Mouse (Mus musculus) c-Kit-positive CD71-positive TER-119-negative erythroid progenitor cells, embryonic 14.5 days (primary cell): ENCODE measurements around the gene Slfn5.
A peak's percentile ranks its signal among the peaks of the same experiment; 100 is the strongest.
"Not testable (repeated sequence)": the region's sequence is repeated elsewhere in the genome, so short reads cannot be mapped to it uniquely, and the experiment has no call there.

Source experiments
- DNase-seq: peaks from one replicate; pipeline ENCODE4 v3.0.0-alpha.2; 2013; ENCODE audit warnings: low read depth

Slfn5 gene

DNA sequence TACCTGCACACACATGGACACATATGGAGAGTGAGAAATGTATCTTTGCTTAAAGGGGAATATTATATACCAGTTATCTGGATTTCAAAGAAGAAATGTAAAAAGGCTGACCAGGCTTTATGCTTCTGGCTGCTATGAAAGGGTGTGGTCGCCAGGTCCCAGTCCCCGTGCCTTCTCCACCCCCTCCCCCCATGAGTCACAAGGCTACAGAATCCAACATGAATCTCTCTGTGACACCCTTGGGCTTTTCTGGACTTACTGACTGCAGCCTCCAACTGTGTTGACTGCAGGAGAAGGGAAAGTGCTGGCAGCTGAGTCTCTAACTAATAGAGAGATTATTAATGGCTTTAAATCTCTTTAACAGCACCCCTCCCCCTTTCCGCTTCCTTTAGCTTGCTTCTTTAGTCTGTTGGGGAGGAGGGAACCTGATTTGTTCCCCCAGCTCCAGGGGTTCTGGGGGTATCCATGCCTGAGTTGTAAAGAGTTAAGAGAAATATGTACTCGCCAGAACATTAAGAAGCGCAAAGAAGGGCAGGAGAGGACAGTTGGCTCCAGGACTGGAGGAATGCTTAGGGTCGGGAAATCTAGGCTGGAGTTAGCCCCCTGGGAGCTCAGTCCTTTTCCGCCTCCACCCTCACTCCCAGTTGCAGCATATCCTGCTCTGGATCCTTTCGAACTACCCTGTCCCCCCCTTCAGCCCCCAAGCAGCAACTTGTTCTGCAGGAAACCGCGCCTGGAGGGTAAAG is at the start of gene Slfn5:
Slfn5 (plus strand) TSS at position 614 of the 746 bp plus-strand sequence.
- DNase-seq: no peak

DNA sequence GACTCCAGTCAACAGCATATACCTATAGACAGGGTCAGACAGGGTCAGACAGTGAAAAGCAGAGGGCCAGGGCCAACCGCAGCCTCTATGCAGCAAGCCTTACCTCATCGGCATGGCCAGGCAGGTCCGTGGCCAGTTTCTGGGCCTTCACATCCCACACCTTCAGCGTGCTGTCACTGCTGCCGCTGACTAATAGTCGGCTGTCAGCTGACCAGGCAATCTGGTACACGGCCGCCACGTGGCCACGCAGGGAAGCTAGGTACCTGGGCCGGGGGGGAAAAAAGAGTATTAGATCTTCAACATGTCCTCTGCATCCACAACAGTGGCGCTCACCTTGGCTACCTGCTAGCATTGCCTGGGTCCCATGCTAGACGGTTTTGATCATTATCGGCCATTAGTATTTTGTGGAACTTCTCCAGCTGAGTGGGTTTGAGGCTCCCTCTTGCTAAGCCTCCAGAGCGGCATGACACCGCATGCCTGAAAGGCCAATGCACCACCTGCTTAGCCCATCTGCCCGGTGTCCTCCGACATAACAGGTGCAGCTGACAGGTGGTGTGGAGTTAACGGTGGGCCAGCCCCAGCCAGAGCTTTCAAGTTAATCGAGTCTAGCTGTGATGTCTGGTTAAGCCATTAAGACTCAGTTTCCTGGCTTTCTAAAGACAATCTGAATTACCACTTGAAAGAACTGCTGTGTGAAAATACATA is 49.4 kb upstream of the Slfn5 start:
- no peak for DNase-seq

DNA sequence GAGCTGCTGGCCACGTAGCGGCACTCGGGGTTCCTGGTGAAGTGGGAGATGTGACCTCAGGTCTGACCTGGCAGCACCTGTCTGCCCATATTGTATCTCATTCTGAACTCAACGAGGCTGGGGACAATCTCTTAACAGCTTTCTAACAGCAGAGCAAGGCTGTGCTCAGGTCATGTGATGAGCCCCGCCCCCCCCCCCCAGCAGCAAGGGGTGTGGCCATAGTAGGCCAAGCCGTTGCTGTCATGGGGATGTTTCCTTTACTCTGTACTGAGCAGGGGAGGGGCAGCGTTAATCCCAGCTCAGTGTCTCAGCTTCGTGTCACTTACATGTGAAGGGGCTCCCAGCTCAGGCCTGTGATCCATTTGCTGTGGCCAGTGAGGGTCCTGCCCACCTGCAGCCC is 46.2 kb upstream of the Slfn5 start:
- no peak for DNase-seq

DNA sequence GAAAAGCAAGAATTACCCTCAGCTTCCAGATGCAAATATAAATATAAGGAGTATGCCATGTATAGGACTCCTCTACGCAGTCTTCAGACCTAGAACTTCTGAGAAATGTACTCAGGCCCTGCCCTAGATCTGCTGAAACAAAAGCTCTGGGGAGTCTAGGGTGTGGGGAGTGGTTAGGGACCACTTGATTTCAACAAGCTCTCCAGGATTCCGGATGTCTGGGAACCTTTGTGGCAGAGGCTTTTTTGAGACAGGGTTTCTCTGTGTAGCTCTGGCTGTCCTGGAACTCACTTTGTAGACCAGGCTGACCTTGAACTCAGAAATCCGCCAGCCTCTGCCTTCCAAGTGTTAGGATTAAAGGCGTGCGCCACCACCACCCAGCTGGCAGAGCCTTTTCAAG is 45.3 kb upstream of the Slfn5 start:
- no peak for DNase-seq

DNA sequence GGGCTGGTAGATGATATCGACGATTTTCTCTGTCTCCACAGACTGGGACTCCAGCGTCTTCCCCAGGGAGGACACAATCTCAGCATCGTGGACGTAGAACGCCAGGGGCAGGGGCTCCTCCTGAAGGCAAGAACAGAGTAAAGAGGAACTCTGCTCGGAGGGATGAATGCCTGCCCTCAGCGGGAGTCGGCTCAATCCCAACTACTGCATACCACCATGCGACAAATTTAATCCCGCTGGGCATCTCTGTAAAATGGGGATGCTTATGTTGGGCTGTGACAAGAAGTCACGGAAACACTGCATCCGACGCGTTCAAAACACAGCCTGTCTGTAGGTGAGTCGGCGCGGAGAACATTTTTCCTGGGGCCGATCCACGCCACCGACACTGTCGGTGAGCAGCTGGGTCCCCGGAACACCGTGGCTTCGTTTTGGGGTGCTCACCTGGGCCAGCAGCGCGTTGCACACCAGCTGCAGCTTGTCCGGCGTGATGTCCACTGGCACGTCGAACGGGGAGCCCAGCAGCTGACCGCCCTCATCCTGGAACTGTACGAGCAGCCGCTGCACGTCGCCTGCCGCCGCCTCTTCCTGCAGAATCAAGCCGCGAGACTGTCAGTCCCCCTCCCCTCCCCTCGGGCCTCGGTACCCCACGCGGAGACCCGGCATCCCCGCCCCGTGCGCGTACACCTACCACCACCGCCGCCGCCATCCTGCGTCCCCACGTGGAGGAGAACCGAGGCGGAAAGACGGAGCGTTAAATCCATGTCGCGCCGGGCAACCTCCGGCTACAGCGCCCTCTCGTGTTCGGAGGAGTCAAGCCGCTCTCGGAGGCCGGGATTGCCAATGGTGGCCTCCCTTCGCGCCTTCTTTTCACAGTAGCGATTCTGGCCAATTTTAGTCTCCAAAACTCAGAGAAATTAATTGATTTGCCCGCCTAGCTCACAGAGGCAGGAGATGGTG is 43.2 kb upstream of the Slfn5 start, which contains the start of gene Nle1:
Nle1 (minus strand) TSS at position 761 of the 957 bp plus-strand sequence.
- DNase-seq: peak; percentile 88

DNA sequence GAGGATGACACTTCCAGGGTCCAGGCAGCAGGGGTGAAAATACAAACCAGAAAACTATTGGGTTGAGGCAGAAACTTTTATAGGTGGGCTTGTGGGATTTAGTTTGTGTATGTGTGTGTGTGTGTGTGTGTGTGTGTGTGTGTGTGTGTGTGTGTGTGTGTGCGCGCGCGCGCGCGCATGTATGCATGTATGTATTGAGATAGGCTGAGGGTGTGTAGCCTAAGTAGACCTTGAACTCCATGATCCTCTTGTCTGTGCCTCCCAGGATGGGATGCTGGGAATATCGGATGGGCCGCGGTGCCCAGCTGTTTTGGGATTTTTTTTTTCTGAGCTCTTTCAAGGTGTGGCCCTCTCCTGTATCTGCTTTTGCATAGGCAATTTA is 42.5 kb upstream of the Slfn5 start:
- no peak for DNase-seq

DNA sequence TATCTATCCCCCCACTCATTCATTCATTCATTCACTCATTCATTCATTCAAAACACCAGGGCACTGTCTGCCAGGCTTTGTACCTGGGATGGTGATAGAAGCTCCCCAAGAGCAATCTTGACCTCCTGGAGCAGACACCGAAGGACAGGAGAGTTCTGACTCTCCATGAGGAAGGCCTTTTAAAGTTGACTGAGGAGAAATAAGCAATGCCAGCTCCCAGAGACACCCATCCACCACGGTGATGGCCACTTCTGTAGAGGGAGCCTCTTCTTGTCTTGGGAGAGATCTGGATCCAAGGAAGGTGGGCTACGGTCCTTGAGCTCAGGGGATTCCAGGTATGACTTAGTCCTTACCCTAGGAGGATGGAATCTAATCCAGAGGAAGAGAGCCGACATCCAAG is 40.9 kb upstream of the Slfn5 start, which contains the start of gene Unc45b:
Unc45b (plus strand) TSS at position 301 of the 400 bp plus-strand sequence.
- no peak for DNase-seq

DNA sequence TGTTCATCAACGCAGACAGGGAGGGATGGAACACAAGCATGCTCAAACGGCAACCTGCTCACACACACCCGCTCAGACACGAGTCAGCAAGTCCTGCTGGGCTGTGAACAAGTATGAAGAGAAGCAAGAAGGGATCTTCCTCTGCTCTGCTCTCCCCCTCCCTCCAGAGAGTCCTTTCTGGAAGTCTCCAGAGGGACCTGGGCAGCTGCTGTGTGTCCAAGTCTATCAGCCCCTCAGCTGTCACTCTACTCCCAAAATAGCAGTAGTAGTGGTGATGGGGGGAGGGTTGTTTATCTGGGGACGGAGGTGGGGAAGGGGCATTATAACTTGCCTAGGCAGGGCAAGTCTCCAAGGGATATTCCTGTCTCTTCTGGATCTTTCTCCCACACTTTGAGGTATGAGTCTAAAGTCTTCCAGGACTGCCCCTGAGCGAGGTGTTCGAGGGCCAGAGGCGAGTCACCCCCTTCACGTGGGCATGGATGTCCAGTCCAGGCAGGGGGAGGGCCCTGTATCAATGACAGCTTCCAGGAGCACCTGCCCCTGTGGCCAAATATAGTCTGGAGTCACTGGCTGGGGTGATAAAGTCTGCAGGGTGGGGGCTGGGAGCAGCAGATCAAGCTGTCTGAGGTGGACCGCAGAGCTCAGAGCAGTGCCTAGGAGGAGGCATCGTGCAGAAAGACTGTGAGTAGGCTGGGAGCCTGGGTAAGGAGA is 40.3 kb upstream of the Slfn5 start:
- DNase-seq: no peak

DNA sequence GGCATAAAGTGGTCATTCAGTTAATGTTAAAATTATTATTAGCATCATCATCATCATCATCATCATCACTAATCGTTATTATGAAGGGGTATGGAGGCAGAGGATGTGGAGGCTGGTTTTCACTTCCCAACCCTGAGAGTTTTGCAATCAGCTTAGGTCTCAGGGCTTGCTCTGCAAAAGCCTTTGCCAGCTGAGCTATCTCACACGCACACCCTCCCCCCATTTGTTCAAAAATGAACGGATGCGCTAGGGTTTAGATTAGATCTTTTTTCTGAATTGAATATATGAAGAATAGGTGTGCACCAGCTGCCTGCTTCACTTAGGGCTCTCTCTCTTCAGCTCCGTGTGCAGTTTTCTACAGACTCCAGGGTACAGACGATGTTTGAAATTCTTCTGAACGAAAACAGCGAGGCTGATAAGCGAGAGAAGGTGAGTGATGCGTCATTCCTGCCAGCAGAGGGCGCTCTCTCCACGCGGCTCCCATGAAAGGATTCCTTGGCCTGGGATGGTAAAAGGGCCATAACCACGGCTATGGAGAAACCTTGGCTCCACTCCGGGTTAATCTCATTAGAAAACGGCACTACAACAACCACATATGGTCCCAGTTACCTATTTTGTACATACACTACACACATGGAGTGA is 36.3 kb upstream of the Slfn5 start:
- peak; percentile 64 for DNase-seq

DNA sequence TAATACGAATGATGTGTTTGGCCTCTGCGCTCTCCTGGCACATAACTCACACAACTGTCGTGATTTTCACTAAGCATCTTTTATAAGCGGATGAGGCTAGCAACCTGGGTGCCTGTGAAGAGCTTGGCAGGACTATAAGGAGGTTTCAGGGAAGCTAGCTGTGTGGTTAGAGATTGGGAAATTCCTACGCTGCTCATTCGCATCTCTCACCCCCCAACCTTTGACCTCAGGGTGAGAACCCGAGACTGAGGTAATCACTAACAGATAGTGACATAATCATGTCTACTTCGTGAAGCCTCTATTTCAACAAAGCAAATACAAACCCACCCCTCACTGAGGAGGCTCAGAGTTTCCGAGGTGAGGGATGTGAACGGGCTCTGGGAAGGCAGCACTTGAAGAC is 30.4 kb upstream of the Slfn5 start:
- DNase-seq: no peak

DNA sequence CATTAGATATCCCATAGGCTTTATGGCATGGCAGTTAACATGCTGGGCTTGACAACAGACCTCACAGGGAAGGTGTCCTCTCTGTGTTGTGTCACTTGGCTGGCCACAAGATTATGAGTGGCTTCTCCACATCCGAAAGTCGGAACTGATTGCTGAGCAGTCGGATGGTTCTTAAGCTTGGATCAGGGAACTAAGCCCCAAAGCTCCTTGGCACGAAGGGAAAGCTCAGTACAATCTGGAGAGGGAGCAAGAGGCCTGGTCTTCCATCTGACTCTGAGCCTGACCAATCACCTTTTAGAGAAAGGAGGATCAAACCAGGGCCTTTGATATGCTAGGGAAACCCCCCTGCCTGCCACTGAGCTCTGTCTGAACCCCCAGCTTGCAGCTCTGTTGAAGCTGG is 29.5 kb upstream of the Slfn5 start:
- no peak for DNase-seq

DNA sequence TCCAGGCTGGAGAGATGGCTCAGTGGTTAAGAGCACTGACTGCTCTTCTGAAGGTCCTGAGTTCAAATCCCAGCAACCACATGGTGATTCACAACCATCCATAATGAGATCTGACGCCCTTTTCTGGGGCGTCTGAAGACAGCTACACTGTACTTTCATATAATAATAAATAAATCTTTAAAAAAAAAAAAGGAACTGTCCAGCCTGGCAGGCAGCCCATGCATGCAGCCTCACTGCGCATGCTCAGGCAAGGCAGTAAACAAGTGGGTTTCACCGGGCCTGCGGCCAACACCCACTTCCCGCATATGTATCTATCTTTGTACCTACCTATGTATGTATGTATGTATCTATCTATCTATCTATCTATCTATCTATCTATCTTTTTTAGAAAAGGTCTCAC is 27.2 kb upstream of the Slfn5 start:
- DNase-seq: not testable (repeated sequence)

DNA sequence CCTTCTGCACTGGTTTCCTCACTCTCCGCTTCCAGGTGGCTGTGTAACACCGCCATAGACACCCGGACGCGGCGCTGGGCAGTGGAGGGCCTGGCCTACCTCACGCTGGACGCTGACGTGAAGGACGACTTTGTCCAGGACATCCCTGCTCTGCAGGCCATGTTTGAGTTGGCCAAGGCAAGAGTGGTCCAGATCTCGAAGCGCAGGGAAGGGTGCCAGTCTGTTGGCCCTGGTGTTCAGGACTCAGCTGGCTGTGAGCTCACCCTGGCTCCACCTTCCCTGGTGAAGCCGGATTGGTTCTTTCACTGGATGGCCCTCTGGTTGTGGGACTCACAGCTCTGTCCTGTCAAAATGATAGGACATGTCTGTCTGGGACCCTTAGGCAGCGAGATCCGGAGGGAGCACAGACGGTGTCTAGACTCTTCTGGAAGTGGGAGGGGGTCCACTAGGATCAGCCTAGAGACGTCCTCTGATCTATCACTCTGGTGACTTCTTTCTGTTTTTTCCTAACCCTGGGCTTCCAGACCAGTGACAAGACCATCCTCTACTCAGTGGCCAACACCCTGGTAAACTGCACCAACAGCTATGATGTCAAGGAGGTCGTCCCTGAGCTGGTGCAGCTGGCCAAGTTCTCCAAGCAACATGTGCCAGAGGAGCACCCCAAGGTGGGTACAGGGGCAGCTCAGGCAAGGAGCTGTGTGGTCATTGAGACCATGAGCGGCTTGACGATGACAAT is 22.1 kb upstream of the Slfn5 start:
- no peak for DNase-seq

DNA sequence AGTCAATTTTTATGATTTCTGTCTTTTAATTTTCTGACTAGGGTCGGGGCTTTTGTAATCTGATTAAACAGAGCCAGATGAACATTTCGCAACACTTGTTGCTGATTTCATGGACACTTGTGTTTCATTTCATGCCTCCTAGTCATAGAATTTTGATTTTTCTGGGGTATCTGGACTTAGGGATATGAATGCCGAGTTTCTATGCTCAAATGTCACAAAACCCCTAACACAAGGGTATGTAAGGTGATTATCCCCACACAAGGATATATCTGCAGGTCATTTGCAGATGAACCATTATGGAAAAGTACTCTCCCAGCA is 21.6 kb upstream of the Slfn5 start:
- no peak for DNase-seq

DNA sequence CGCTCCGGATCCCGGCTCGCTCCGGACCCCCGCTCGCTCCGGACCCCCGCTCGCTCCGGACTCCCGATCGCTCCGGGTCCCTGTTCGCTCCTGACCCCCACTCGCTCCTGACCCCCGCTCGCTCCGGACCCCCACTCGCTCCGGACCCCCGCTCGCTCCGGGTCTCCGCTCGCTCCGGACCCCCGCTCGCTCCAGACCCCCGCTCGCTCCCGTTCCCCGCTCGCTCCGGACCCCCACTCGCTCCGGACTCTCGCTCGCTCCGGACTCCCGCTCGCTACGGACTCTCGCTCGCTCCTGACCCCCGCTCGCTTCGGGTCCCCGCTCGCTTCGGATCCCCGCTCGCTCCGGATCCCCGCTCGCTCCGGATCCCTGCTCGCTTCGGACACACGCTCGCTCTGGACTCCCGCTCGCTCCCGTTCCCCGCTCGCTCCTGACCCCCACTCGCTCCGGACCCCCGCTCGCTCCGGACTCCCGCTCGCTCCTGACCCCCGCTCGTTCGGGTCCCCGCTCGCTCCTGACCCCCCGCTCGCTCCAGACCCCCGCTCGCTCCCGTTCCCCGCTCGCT is 20.7 kb upstream of the Slfn5 start:
- DNase-seq: not testable (repeated sequence)

DNA sequence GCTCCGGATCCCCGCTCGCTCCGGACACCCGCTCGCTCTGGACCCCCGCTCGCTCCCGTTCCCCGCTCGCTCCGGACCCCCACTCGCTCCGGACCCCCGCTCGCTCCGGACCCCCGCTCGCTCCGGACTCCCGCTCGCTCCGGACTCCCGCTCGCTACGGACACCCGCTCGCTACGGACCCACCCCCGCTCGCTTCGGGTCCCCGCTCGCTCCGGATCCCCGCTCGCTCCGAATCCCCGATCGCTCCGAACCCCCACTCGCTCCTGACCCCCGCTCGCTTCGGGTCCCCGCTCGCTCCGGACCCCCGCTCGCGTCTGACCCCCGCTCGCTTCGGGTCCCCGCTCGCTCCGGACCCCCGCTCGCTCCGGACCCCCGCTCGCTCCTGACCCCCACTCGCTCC is 20.0 kb upstream of the Slfn5 start:
- not testable (repeated sequence) for DNase-seq

DNA sequence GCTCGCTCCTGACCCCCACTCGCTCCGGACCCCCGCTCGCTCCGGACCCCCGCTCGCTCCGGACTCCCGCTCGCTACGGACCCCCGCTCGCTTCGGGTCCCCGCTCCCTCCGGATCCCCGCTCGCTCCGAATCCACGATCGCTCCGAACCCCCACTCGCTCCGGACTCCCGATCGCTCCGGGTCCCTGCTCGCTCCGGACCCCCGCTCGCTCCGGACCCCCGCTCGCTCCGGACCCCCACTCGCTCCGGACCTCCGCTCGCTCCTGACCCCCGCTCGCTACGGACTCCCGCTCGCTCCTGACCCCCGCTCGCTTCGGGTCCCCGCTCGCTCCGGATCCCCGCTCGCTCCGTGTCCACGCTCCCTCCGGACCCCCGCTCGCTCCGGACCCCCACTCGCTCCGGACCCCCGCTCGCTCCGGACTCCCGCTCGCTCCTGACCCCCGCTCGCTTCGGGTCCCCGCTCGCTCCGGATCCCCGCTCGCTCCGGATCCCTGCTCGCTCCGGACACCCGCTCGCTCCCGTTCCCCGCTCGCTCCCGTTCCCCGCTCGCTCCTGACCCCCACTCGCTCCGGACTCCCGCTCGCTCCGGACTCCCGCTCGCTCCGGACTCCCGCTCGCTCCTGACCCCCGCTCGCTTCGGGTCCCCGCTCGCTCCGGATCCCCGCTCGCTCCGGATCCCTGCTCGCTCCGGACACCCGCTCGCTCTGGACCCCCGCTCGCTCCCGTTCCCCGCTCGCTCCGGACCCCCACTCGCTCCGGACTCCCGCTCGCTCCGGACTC is 19.3 kb upstream of the Slfn5 start:
- not testable (repeated sequence) for DNase-seq

DNA sequence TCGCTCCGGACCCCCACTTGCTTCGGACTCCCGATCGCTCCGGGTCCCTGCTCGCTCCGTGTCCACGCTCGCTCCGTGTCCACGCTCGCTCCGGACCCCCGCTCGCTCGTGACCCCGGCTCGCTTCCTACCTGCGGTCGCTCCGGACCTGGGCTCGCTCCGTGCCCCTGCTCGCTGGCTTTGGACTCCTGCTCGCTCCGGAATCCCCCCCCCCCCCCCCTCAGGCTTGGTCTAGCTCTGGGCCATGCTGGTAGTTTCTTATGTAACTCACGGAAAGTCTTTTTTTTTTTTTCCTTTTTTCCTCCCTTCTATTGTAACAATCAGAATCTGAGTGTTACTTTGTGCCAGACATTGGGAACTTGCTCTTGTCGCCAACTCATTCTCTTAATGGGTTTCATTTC is 18.0 kb upstream of the Slfn5 start:
- DNase-seq: no peak

DNA sequence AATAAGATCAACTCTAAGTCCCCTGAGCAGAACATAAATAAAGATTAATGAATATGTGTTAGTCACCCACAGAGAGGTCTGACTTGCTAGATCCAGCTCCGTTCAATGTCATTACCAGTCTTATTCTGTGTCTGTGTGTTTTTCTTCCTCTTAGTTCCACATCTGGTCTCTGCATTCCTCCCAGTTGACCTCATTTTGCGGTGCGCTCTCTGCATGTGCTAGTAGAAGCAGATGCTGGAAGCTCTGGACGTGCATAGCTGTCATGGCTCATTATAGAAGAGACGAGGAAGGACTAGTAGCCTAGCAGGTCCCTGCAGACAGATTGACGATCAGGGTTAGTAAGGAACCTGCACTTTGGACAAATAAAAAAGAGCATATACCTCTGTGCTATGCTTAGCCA is 7.8 kb upstream of the Slfn5 start:
- DNase-seq: no peak

DNA sequence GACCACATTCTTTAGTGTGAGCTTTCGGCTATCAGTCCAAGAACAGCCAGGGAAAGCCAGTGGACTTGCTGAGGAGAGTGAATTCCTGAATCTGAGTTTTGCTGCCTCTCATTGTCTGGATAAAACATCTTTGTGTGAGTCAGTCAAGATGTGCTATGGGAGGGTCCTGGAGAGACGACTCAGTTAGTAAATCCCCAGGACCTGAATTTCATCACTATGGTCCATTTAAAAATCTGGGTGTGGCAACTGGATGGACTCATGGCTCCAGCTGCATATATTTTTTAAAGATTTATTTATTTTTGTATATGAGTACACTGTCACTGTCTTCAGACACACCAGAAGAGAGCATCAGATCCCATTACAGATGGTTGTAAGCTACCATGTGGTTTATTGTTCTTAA is 5.5 kb upstream of the Slfn5 start:
- DNase-seq: no peak
